Mouse (Mus musculus): ENCODE data around the gene Bmp8b. TPM values are rescaled to one million over a fixed set of nuclear protein-coding genes. Genes with fewer than 3 reads are reported as not detected.
"Not testable (repeated sequence)": the region's sequence is repeated elsewhere in the genome, so short reads cannot be mapped to it uniquely, and the experiment has no call there.

Gene Bmp8b
- polyA plus RNA-seq, 1 experiment: 0.35 TPM

- Histone ChIP-seq H3K4me1 (ENCODE audit: control insufficient read depth, insufficient read depth, low read length) (no peaks in the 10 kb centered on the region; the same call in 1 of the 2 replicates), H3K27ac (ENCODE audit: insufficient read depth, low read length) (peak within 1 kb of the TSS; percentile 83), H3K4me3 (ENCODE audit: insufficient read depth, low read length) (peak within 1 kb of the TSS; percentile 98)
- TF ChIP-seq POLR2A (IDR thresholded peaks at IDR 0.05; ENCODE audit: low read depth, low read length): peak; percentile 84
- no peak for TF ChIP-seq CTCF (IDR thresholded peaks at IDR 0.05; ENCODE audit: borderline replicate concordance, insufficient read depth, low read length)
These were observed 34.7 kb downstream of the Bmp8b start, which contains the start of gene Ppie for GRCm38 (mm10) chr4:123139513-123140154. TSS of gene Ppie (minus strand) at chr4:123139951.

DNA sequence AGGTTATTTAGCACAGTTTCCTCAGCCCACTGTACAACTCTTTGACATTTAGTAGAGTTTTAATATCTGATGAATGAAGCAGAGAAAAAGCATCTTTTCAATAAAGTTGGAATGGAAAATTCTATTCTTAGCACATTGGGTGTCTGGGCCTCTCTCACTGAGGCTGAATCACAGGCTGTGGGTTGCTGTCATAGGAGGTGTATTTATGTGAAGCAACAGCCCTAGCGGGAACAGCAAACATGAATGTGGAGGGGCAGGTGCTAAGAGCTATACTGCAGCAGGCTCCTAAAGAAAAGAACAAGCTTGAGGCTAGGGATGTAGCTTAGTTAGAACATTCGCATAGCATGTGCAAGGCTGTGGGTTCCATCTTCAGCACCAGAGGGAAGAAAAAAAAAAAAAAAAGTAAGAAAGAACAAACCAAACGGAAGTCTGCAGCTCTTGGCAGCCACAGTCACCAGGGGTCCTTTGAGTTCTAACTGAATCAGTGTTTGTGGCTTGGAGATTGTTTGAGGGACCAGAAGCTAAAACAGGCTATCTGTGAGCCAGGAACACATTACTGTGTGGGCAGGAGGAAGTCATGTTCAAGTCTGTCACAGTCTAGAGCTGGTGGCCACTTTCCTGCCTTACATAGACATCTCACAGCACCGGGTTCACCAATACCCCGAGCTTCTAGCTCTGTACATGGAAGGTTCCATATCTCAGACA lies 42.6 kb downstream of the Bmp8b start:
- Histone ChIP-seq H3K27ac (ENCODE audit: insufficient read depth, low read length) (no peak overlapping the region; the same call in 1 of the 2 replicates), H3K4me3 (ENCODE audit: insufficient read depth, low read length) (no peak overlapping the region), H3K4me1 (ENCODE audit: control insufficient read depth, insufficient read depth, low read length) (no peaks in the 10 kb centered on the region)
- no peak for TF ChIP-seq POLR2A (IDR thresholded peaks at IDR 0.05; ENCODE audit: low read depth, low read length)
- no peak for TF ChIP-seq CTCF (IDR thresholded peaks at IDR 0.05; ENCODE audit: borderline replicate concordance, insufficient read depth, low read length)

GRCm38 (mm10) chr4:123152003-123152402 lies 47.0 kb downstream of the Bmp8b start:
- no peak overlapping the region for H3K27ac ChIP-seq (ENCODE audit: insufficient read depth, low read length)
- TF ChIP-seq CTCF (IDR thresholded peaks at IDR 0.05; ENCODE audit: borderline replicate concordance, insufficient read depth, low read length): 0 out of 2 replicates have a peak, but pooled peaks have one; percentile 1
- TF ChIP-seq POLR2A (IDR thresholded peaks at IDR 0.05; ENCODE audit: low read depth, low read length): no peak
- H3K4me3 ChIP-seq (ENCODE audit: insufficient read depth, low read length): no peak overlapping the region
- no peaks in the 10 kb centered on the region for H3K4me1 ChIP-seq (ENCODE audit: control insufficient read depth, insufficient read depth, low read length)

GRCm38 (mm10) chr4:123152976-123153375 lies 48.0 kb downstream of the Bmp8b start:
- no peak overlapping the region for H3K4me3 ChIP-seq (ENCODE audit: insufficient read depth, low read length)
- no peak for TF ChIP-seq POLR2A (IDR thresholded peaks at IDR 0.05; ENCODE audit: low read depth, low read length)
- TF ChIP-seq CTCF (IDR thresholded peaks at IDR 0.05; ENCODE audit: borderline replicate concordance, insufficient read depth, low read length): no peak

DNA sequence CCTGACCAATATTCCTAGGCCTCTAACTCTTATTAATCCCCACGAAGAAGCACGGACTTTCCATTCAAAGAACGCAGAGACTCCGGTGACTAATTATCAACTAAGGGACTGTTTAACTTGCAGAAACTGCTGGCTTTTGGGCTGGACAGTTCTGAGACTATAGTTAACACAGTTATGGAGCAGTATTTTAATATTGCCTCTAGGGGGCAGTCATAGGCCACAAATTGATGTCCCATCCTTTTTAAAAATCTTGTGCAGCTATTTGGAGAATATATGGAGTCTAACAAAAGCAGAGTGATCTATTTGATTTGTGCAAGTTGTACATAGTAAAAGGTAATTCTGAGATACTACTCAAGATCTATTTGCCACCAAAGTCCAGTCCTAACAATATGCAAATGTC lies 50.0 kb downstream of the Bmp8b start:
- Histone ChIP-seq H3K4me3 (ENCODE audit: insufficient read depth, low read length) (no peak overlapping the region), H3K27ac (ENCODE audit: insufficient read depth, low read length) (no peak overlapping the region), H3K4me1 (ENCODE audit: control insufficient read depth, insufficient read depth, low read length) (no peaks in the 10 kb centered on the region)
- TF ChIP-seq CTCF (IDR thresholded peaks at IDR 0.05; ENCODE audit: borderline replicate concordance, insufficient read depth, low read length): no peak

More at GRCm38 (mm10) chr4:123152976-123153375, 48.0 kb downstream of the Bmp8b start:
- Histone ChIP-seq H3K27ac (ENCODE audit: insufficient read depth, low read length) (no peak overlapping the region), H3K4me1 (ENCODE audit: control insufficient read depth, insufficient read depth, low read length) (no peaks in the 10 kb centered on the region)

DNA sequence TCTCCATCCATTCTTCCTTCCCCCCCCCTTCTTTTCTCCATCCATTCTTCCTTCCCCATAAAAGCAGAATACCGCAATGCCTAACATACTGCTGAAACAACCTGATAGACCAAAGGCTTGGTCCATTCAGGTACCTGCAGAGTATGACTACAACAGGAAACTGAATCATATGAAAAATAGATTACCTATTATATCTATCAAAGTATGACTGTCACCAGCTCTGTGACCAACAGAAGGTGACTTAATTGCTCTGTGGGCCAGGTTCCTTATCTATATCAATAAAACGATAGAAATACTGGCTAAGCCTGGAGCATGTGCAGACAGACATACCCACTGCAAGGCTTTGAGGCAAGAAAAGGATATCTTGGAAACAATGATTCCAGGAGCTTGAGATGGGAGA lies 50.5 kb downstream of the Bmp8b start:
- Histone ChIP-seq H3K27ac (ENCODE audit: insufficient read depth, low read length) (no peak overlapping the region), H3K4me3 (ENCODE audit: insufficient read depth, low read length) (no peak overlapping the region), H3K4me1 (ENCODE audit: control insufficient read depth, insufficient read depth, low read length) (no peaks in the 10 kb centered on the region)
- TF ChIP-seq POLR2A (IDR thresholded peaks at IDR 0.05; ENCODE audit: low read depth, low read length) (no peak), CTCF (IDR thresholded peaks at IDR 0.05; ENCODE audit: borderline replicate concordance, insufficient read depth, low read length) (no peak)

DNA sequence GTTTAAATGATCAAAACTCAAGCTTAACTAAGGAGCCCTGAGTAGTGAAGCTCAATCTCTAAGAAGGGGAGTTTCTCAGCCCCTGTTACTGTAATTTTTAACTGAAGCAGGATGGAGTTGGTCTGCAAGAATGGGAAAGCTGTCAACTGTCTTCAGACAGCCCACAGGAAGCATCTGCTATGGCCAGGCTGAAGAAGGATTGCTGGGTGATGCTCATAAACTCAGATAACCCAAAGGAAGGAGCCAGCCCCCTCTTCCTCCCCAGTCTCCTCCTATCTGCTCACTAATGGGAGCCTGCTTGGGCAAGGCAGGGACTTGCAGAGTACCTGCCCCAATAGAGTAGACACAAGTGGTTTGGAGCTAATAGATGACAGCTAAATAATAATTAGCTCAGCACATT lies 50.9 kb downstream of the Bmp8b start:
- H3K27ac ChIP-seq (ENCODE audit: insufficient read depth, low read length): no peak overlapping the region
- TF ChIP-seq POLR2A (IDR thresholded peaks at IDR 0.05; ENCODE audit: low read depth, low read length) (no peak), CTCF (IDR thresholded peaks at IDR 0.05; ENCODE audit: borderline replicate concordance, insufficient read depth, low read length) (no peak)
- H3K4me1 ChIP-seq (ENCODE audit: control insufficient read depth, insufficient read depth, low read length): no peaks in the 10 kb centered on the region
- H3K4me3 ChIP-seq (ENCODE audit: insufficient read depth, low read length): no peak overlapping the region

- H3K4me3 ChIP-seq (ENCODE audit: insufficient read depth, low read length): no peak overlapping the region
- TF ChIP-seq POLR2A (IDR thresholded peaks at IDR 0.05; ENCODE audit: low read depth, low read length) (no peak), CTCF (IDR thresholded peaks at IDR 0.05; ENCODE audit: borderline replicate concordance, insufficient read depth, low read length) (no peak)
- H3K27ac ChIP-seq (ENCODE audit: insufficient read depth, low read length): no peak overlapping the region
- no peaks in the 10 kb centered on the region for H3K4me1 ChIP-seq (ENCODE audit: control insufficient read depth, insufficient read depth, low read length)
These were observed 55.6 kb downstream of the Bmp8b start for GRCm38 (mm10) chr4:123160571-123160970.

- H3K4me3 ChIP-seq (ENCODE audit: insufficient read depth, low read length); H3K4me1 ChIP-seq (ENCODE audit: control insufficient read depth, insufficient read depth, low read length); H3K27ac ChIP-seq (ENCODE audit: insufficient read depth, low read length): not testable (repeated sequence)
These were observed 56.3 kb downstream of the Bmp8b start for GRCm38 (mm10) chr4:123161251-123161650.

DNA sequence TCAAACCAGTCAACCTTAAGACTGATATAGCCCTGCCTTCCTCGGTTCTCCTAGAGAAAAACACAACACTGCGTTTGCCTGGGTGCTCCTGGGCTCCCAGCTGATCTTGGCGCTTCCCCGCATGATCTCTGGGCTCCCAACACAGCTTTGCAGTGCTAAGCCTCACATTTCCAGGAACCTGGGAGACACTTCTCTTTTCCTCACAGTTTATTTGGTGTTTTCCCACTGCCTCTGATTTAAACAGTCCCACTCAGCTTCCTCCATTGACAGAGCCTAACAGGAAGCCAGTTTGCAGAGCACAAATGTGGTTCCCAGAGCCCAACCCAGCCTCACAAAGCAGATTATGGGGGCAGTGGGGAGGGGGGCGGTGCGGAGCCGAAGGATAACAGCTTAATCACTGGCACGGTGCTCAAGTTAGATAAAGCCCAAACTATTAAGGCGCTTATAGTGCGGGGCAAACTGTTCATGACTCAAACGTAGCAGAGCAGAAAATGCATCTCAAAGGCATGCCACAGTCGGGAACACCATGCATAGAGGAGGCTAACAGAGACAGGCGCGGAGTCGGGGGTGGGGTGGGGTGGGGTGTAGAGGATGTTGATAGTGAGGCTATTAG lies 57.4 kb downstream of the Bmp8b start:
- H3K27ac ChIP-seq (ENCODE audit: insufficient read depth, low read length): no peak overlapping the region
- no peak for TF ChIP-seq POLR2A (IDR thresholded peaks at IDR 0.05; ENCODE audit: low read depth, low read length)
- TF ChIP-seq CTCF (IDR thresholded peaks at IDR 0.05; ENCODE audit: borderline replicate concordance, insufficient read depth, low read length): no peak
- H3K4me3 ChIP-seq (ENCODE audit: insufficient read depth, low read length): no peak overlapping the region
- H3K4me1 ChIP-seq (ENCODE audit: control insufficient read depth, insufficient read depth, low read length): no peaks in the 10 kb centered on the region

All from embryonic fibroblast, embryonic 13.5 days (primary cell).